Mouse (Mus musculus) liver, embryonic 12.5 days (tissue): Measurements from ENCODE around the gene Gnaq. TPM values are rescaled to one million over a fixed set of nuclear protein-coding genes. Genes with fewer than 3 reads are reported as not detected.

Experiments
- ATAC-seq: fragments of 200-750 bp; cut with Nextera tagmentation; 2 replicates; pipeline ENCODE4 v1.8.0; 2017; ENCODE audit warnings: moderate number of reproducible peaks, mild to moderate bottlenecking, moderate library complexity
- H3K27ac ChIP-seq: fragments of 300-500 bp; sonication (generic); 2 replicates; pipeline ENCODE4 v1.5.1; 2016; ENCODE audit warnings: mild to moderate bottlenecking
- H3K27me3 ChIP-seq: fragments of 300-500 bp; sonication (generic); replicated peaks from 2 replicates; pipeline ENCODE4 v1.6.1; 2016; ENCODE audit warnings: mild to moderate bottlenecking, moderate library complexity
- H3K36me3 ChIP-seq: fragments of 300-500 bp; sonication (generic); 2 replicates; pipeline ENCODE4 v1.6.1; 2016; ENCODE audit warnings: mild to moderate bottlenecking, moderate library complexity
- H3K4me1 ChIP-seq: fragments of 300-500 bp; sonication (generic); 2 replicates; pipeline ENCODE4 v1.6.1; 2016
- H3K4me2 ChIP-seq: fragments of 300-500 bp; sonication (generic); 2 replicates; pipeline ENCODE4 v1.6.1; 2016; ENCODE audit warnings: mild to moderate bottlenecking, moderate library complexity
- H3K4me3 ChIP-seq: fragments of 300-500 bp; sonication (generic); 2 replicates; pipeline ENCODE4 v1.5.1; 2016; ENCODE audit warnings: mild to moderate bottlenecking, moderate library complexity
- H3K9ac ChIP-seq: fragments of 300-500 bp; sonication (generic); 2 replicates; pipeline ENCODE4 v1.6.1; 2016; ENCODE audit warnings: mild to moderate bottlenecking, moderate library complexity
- H3K9me3 ChIP-seq: fragments of 300-500 bp; sonication (generic); replicated peaks from 2 replicates; pipeline ENCODE4 v1.6.1; 2016; ENCODE audit warnings: mild to moderate bottlenecking, moderate library complexity
- WGBS: fragments of 180-500 bp; shearing (Covaris S2); methylation state at CpG from one replicate; pipeline ENCODE4 v1.1.7; 2016; ENCODE audit not compliant: insufficient replicate concordance; 5-methylcytosine and 5-hydroxymethylcytosine counted together
- polyA plus RNA-seq: library from polyadenylated mRNA; unstranded; fragments of >200 nt; fragmentation: Nextera tagmentation; extraction: Ambion mirVana; gene quantifications from 2 replicates; pipeline ENCODE4 v1.2.1, GENCODE M21; 2016

The Gnaq gene
- polyA plus RNA-seq, 1 experiment from 2014 or later = 5.6 TPM

GRCm38 (mm10) chr19:16129171-16129570 lies 3.5 kb upstream of the Gnaq start:
- no peak for ATAC-seq
- 79% methylated on average over 2 of the region's 2 CpGs for WGBS

GRCm38 (mm10) chr19:16130476-16130875 lies 2.2 kb upstream of the Gnaq start:
- no peak overlapping the region for H3K27ac ChIP-seq
- H3K4me3 ChIP-seq = no peak overlapping the region
- no peak overlapping the region for H3K9ac ChIP-seq
- H3K36me3 ChIP-seq = no peaks in the 10 kb centered on the region
- WGBS = 56% methylated on average over 3 of the region's 3 CpGs
- ATAC-seq = no peak
- H3K4me1 ChIP-seq = peaks cover 37% of the 10 kb centered on the region
- H3K27me3 ChIP-seq = peaks cover 70% of the 10 kb centered on the region
- H3K9me3 ChIP-seq = no peaks in the 10 kb centered on the region
- no peak overlapping the region for H3K4me2 ChIP-seq

More at GRCm38 (mm10) chr19:16129171-16129570, 3.5 kb upstream of the Gnaq start:
- Histone ChIP-seq H3K9me3 (no peaks in the 10 kb centered on the region), H3K27ac (no peak overlapping the region), H3K4me3 (no peak overlapping the region), H3K4me1 (peaks cover 35% of the 10 kb centered on the region), H3K27me3 (peaks cover 60% of the 10 kb centered on the region), H3K9ac (no peak overlapping the region), H3K4me2 (no peak overlapping the region), H3K36me3 (no peaks in the 10 kb centered on the region)

- whole genome bisulfite sequencing = 3% methylated on average over 6 of the region's 6 CpGs
- ATAC-seq = no peak
- peaks cover 67% of the 10 kb centered on the region for H3K27me3 ChIP-seq
These were observed 800 bp upstream of the Gnaq start for GRCm38 (mm10) chr19:16131831-16132230.

GRCm38 (mm10) chr19:16132340-16132790 lies 266 bp upstream of the Gnaq start:
- peaks cover 42% of the 10 kb centered on the region for H3K4me1 ChIP-seq
- H3K9ac ChIP-seq = peak overlapping the region; percentile 76
- H3K36me3 ChIP-seq = no peaks in the 10 kb centered on the region
- peaks cover 67% of the 10 kb centered on the region for H3K27me3 ChIP-seq
- peak; percentile 90 for ATAC-seq
- peak overlapping the region; percentile 67 for H3K4me3 ChIP-seq
- no peaks in the 10 kb centered on the region for H3K9me3 ChIP-seq
- peak overlapping the region; percentile 91 for H3K4me2 ChIP-seq
- under 1% methylated on average over 40 of the region's 57 CpGs for WGBS
- H3K27ac ChIP-seq = peak overlapping the region; percentile 80

More at GRCm38 (mm10) chr19:16131831-16132230, 800 bp upstream of the Gnaq start:
- H3K27ac ChIP-seq = peak overlapping the region; percentile 80
- peak overlapping the region; percentile 67 for H3K4me3 ChIP-seq
- no peaks in the 10 kb centered on the region for H3K9me3 ChIP-seq
- H3K9ac ChIP-seq = peak overlapping the region; percentile 65
- H3K36me3 ChIP-seq = no peaks in the 10 kb centered on the region
- peaks cover 38% of the 10 kb centered on the region for H3K4me1 ChIP-seq
- H3K4me2 ChIP-seq = peak overlapping the region; percentile 91

GRCm38 (mm10) chr19:16132865-16133720 lies 462 bp downstream of the Gnaq start:
- Histone ChIP-seq H3K4me1 (peaks cover 49% of the 10 kb centered on the region), H3K27me3 (peaks cover 63% of the 10 kb centered on the region), H3K4me3 (peak overlapping the region; percentile 67), H3K27ac (peak overlapping the region; percentile 80), H3K36me3 (no peaks in the 10 kb centered on the region), H3K4me2 (peak overlapping the region; percentile 91), H3K9ac (peak overlapping the region; percentile 76), H3K9me3 (no peaks in the 10 kb centered on the region)
- peak; percentile 65 for ATAC-seq
- under 1% methylated on average over 101 of the region's 139 CpGs for WGBS

- H3K27ac ChIP-seq = peak overlapping the region; percentile 80
- H3K9me3 ChIP-seq = no peaks in the 10 kb centered on the region
- ATAC-seq = no peak; the same call in 1 of the 2 replicates
- H3K4me1 ChIP-seq = peaks cover 57% of the 10 kb centered on the region
- peak overlapping the region; percentile 91 for H3K4me2 ChIP-seq
- peak overlapping the region; percentile 67 for H3K4me3 ChIP-seq
- H3K36me3 ChIP-seq = no peaks in the 10 kb centered on the region
- 13% methylated on average over 25 of the region's 25 CpGs for WGBS
- H3K9ac ChIP-seq = peak overlapping the region; percentile 76
- H3K27me3 ChIP-seq = peaks cover 59% of the 10 kb centered on the region
These were observed 1.3 kb downstream of the Gnaq start for GRCm38 (mm10) chr19:16133721-16134570.

- no peaks in the 10 kb centered on the region for H3K9me3 ChIP-seq
- WGBS = 36% methylated on average over 5 of the region's 5 CpGs
- peaks cover 71% of the 10 kb centered on the region for H3K4me1 ChIP-seq
- H3K27me3 ChIP-seq = peaks cover 33% of the 10 kb centered on the region
- ATAC-seq = no peak
- no peak overlapping the region for H3K27ac ChIP-seq
- H3K9ac ChIP-seq = no peak overlapping the region
- H3K36me3 ChIP-seq = no peaks in the 10 kb centered on the region
- H3K4me3 ChIP-seq = no peak overlapping the region
- no peak overlapping the region for H3K4me2 ChIP-seq
These were observed 5.5 kb downstream of the Gnaq start for GRCm38 (mm10) chr19:16138064-16138580.

- Histone ChIP-seq H3K4me1 (peaks cover 74% of the 10 kb centered on the region), H3K27ac (peak overlapping the region; percentile 27), H3K27me3 (0 out of 2 replicates have a peak, but pooled peaks cover 9% of the 10 kb centered on the region), H3K9me3 (no peaks in the 10 kb centered on the region), H3K4me3 (no peak overlapping the region), H3K4me2 (peak overlapping the region; percentile 19), H3K36me3 (no peaks in the 10 kb centered on the region), H3K9ac (no peak overlapping the region)
- 17% methylated on average over 4 of the region's 4 CpGs for WGBS
- ATAC-seq = no peak
These were observed 8.1 kb downstream of the Gnaq start for GRCm38 (mm10) chr19:16140710-16141109.

- Histone ChIP-seq H3K36me3 (no peaks in the 10 kb centered on the region), H3K27me3 (0 out of 2 replicates have a peak, but pooled peaks cover 9% of the 10 kb centered on the region), H3K4me1 (peaks cover 72% of the 10 kb centered on the region), H3K9ac (no peak overlapping the region), H3K9me3 (no peaks in the 10 kb centered on the region), H3K4me2 (peak overlapping the region; percentile 25), H3K27ac (peak overlapping the region; percentile 54; the same call in 1 of the 2 replicates), H3K4me3 (no peak overlapping the region)
- peak; percentile 83 for ATAC-seq
- 10% methylated on average over 4 of the region's 4 CpGs for WGBS
These were observed 9.2 kb downstream of the Gnaq start for GRCm38 (mm10) chr19:16141857-16142256.

GRCm38 (mm10) chr19:16142990-16143389 lies 10.4 kb downstream of the Gnaq start:
- Histone ChIP-seq H3K4me2 (no peak overlapping the region), H3K9me3 (no peaks in the 10 kb centered on the region), H3K9ac (no peak overlapping the region), H3K27ac (no peak overlapping the region), H3K27me3 (0 out of 2 replicates have a peak, but pooled peaks cover 9% of the 10 kb centered on the region), H3K36me3 (no peaks in the 10 kb centered on the region), H3K4me3 (no peak overlapping the region), H3K4me1 (peaks cover 63% of the 10 kb centered on the region)
- ATAC-seq = no peak
- 73% methylated on average over 10 of the region's 10 CpGs for WGBS

- Histone ChIP-seq H3K4me1 (peaks cover 25% of the 10 kb centered on the region), H3K9me3 (no peaks in the 10 kb centered on the region), H3K4me3 (no peak overlapping the region), H3K4me2 (no peak overlapping the region), H3K27me3 (no peaks in the 10 kb centered on the region), H3K36me3 (no peaks in the 10 kb centered on the region), H3K27ac (no peak overlapping the region), H3K9ac (no peak overlapping the region)
- WGBS = 86% methylated on average over 6 of the region's 6 CpGs
- ATAC-seq = no peak
These were observed 14.8 kb downstream of the Gnaq start for GRCm38 (mm10) chr19:16147446-16147845.
